Mouse (Mus musculus) intestine, embryonic 14.5 days (tissue): ENCODE results near the gene Uqcrq. TPM values are rescaled to one million over a fixed set of nuclear protein-coding genes. Genes with fewer than 3 reads are reported as not detected.
A peak's percentile ranks its signal among the peaks of the same experiment; 100 is the strongest.

Experiments used
- ATAC-seq: fragments of 200-750 bp; cut with Nextera tagmentation; replicated peaks from 2 replicates; pipeline ENCODE4 v1.8.0; 2017; ENCODE audit warnings: low read depth, moderate number of reproducible peaks, moderate TSS enrichment, moderate library complexity; ENCODE audit not compliant: low FRiP score, low TSS enrichment
- DNase-seq: peaks from one replicate; pipeline ENCODE4 v3.0.0-alpha.2; 2018; ENCODE audit warnings: low spot score
- H3K27ac ChIP-seq: fragments of 300-500 bp; sonication (generic); 2 replicates; pipeline ENCODE4 v1.5.1; 2014; ENCODE audit warnings: low read depth, mild to moderate bottlenecking, control low read depth
- H3K27me3 ChIP-seq: fragments of 300-500 bp; sonication (generic); replicated peaks from 2 replicates; pipeline ENCODE4 v1.6.1; 2014; ENCODE audit warnings: low read length, control low read depth; ENCODE audit not compliant: control insufficient read depth, insufficient read depth
- H3K36me3 ChIP-seq: fragments of 300-500 bp; sonication (generic); 2 replicates; pipeline ENCODE4 v1.6.1; 2014; ENCODE audit warnings: low read length, control low read depth; ENCODE audit not compliant: control insufficient read depth, insufficient read depth
- H3K4me1 ChIP-seq: fragments of 300-500 bp; sonication (generic); replicated peaks from 2 replicates; pipeline ENCODE4 v1.6.1; 2014; ENCODE audit warnings: low read length, control low read depth, mixed read lengths; ENCODE audit not compliant: control insufficient read depth, insufficient read depth
- H3K4me2 ChIP-seq: fragments of 300-500 bp; sonication (generic); 2 replicates; pipeline ENCODE4 v1.6.1; 2014; ENCODE audit warnings: low read length
- H3K4me3 ChIP-seq: fragments of 300-500 bp; sonication (generic); 2 replicates; pipeline ENCODE4 v1.5.1; 2014; ENCODE audit warnings: low read depth, low read length, control low read depth, mixed read lengths
- H3K9ac ChIP-seq: fragments of 300-500 bp; sonication (generic); 2 replicates; pipeline ENCODE4 v1.6.1; 2014; ENCODE audit warnings: mild to moderate bottlenecking, low read length
- H3K9me3 ChIP-seq: fragments of 300-500 bp; sonication (generic); 2 replicates; pipeline ENCODE4 v1.6.1; 2016; ENCODE audit warnings: low read length, control low read depth; ENCODE audit not compliant: control insufficient read depth
- WGBS: fragments of 180-500 bp; shearing (Covaris S2); extraction: QIAGEN DNeasy Blood & Tissue Kit; methylation state at CpG from one replicate; pipeline ENCODE4 v1.1.7; 2014; 5-methylcytosine and 5-hydroxymethylcytosine counted together
- polyA plus RNA-seq: library from polyadenylated mRNA; unstranded; fragments of >200 nt; fragmentation: Nextera tagmentation; extraction: Ambion mirVana; gene quantifications from 2 replicates; pipeline ENCODE4 v1.2.1, GENCODE M21; 2014

Uqcrq gene
- 645 and 717 TPM in 2 replicates for polyA plus RNA-seq

- DNase-seq (peak; percentile 96), ATAC-seq (peak; percentile 94)
- peak within 1 kb of the TSS; percentile 95 for H3K4me3 ChIP-seq
- peak within 1 kb of the TSS; percentile 77 for H3K27ac ChIP-seq
- peaks cover 9% of the 10 kb centered on the region for H3K4me1 ChIP-seq
- H3K9ac ChIP-seq = peak within 1 kb of the TSS; percentile 86
- no peaks in the 10 kb centered on the region for H3K27me3 ChIP-seq
- peak within 1 kb of the TSS; percentile 94 for H3K4me2 ChIP-seq
- no peaks in the 10 kb centered on the region for H3K9me3 ChIP-seq
- under 1% methylated on average over 44 of the region's 44 CpGs for WGBS
- H3K36me3 ChIP-seq = peaks cover 19% of the 10 kb centered on the region
Measured at GRCm38 (mm10) chr11:53430670-53431346, at the start of gene Uqcrq, which contains the start of gene Gdf9. Gene Uqcrq (minus strand): TSS chr11:53430831. Gene Gdf9 (plus strand): TSS chr11:53431023.

- 2% methylated on average over 39 of the region's 40 CpGs for WGBS
- peak within 1 kb of the TSS; percentile 62 for H3K4me2 ChIP-seq
Measured at GRCm38 (mm10) chr11:53479783-53480301, 49.2 kb upstream of the Uqcrq start, which contains the start of the genes Gm9945 and Sowaha. Gene Gm9945 (plus strand): TSS chr11:53480166. Gene Sowaha (minus strand): TSS chr11:53480274.

GRCm38 (mm10) chr11:53479171-53479782, 48.6 kb upstream of the Uqcrq start:
- DNase-seq (peak; percentile 76), ATAC-seq (0 out of 2 replicates have a peak, but pooled peaks have one; percentile 30)
- 0 out of 2 replicates have a peak, but pooled peaks cover 4% of the 10 kb centered on the region for H3K9me3 ChIP-seq
- 0 out of 2 replicates have a peak overlapping the region, but pooled peaks have one; percentile 16 for H3K9ac ChIP-seq
- H3K27me3 ChIP-seq = peaks cover 70% of the 10 kb centered on the region
- 2% methylated on average over 55 of the region's 62 CpGs for WGBS
- no peak overlapping the region for H3K27ac ChIP-seq
- H3K36me3 ChIP-seq = no peaks in the 10 kb centered on the region
- H3K4me1 ChIP-seq = peaks cover 4% of the 10 kb centered on the region; the same call in 1 of the 2 replicates
- H3K4me3 ChIP-seq = peak overlapping the region; percentile 36
- H3K4me2 ChIP-seq = peak overlapping the region; percentile 62

More at GRCm38 (mm10) chr11:53479783-53480301, 49.2 kb upstream of the Uqcrq start, which contains the start of the genes Gm9945 and Sowaha:
- peaks cover 65% of the 10 kb centered on the region for H3K27me3 ChIP-seq
- ATAC-seq (peak; percentile 70), DNase-seq (peak; percentile 71)
- peaks cover 4% of the 10 kb centered on the region; the same call in 1 of the 2 replicates for H3K4me1 ChIP-seq
- 0 out of 2 replicates have a peak within 1 kb of the TSS, but pooled peaks have one; percentile 16 for H3K9ac ChIP-seq
- H3K27ac ChIP-seq = no peak within 1 kb of the TSS
- H3K36me3 ChIP-seq = no peaks in the 10 kb centered on the region
- peak within 1 kb of the TSS; percentile 36 for H3K4me3 ChIP-seq
- H3K9me3 ChIP-seq = 0 out of 2 replicates have a peak, but pooled peaks cover 4% of the 10 kb centered on the region

GRCm38 (mm10) chr11:53478383-53479170, 47.9 kb upstream of the Uqcrq start:
- H3K36me3 ChIP-seq = no peaks in the 10 kb centered on the region
- H3K4me2 ChIP-seq = peak overlapping the region; percentile 62
- ATAC-seq (no peak; the same call in 1 of the 2 replicates), DNase-seq (peak; percentile 67)
- 0 out of 2 replicates have a peak overlapping the region, but pooled peaks have one; percentile 14 for H3K9ac ChIP-seq
- H3K27ac ChIP-seq = no peak overlapping the region
- H3K4me3 ChIP-seq = peak overlapping the region; percentile 36
- H3K27me3 ChIP-seq = peaks cover 75% of the 10 kb centered on the region
- H3K9me3 ChIP-seq = 0 out of 2 replicates have a peak, but pooled peaks cover 4% of the 10 kb centered on the region
- 5% methylated on average over 79 of the region's 79 CpGs for WGBS
- peaks cover 4% of the 10 kb centered on the region; the same call in 1 of the 2 replicates for H3K4me1 ChIP-seq

DNA sequence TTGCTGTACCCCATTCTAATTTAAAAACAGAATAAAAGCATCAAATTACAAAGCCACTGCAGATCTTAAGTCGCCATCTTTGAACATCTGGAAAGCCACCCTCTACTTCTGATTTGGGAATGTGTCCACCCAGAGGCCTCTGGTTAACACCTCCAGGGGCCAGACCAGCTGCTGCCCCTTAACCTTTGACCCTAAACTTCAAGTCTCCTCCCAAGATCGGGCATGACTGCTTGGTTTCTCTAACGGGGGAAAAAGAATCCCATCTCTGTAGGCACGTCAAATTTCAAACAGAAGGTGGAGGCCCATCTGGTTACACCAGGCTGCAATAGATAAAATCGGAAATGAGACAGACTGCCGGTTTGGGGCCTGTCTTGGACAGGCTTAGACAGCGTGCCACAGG, 47.2 kb upstream of the Uqcrq start:
- H3K9ac ChIP-seq = no peak overlapping the region
- DNase-seq (no peak), ATAC-seq (no peak)
- H3K4me2 ChIP-seq = no peak overlapping the region
- 49% methylated on average over 7 of the region's 7 CpGs for WGBS
- no peaks in the 10 kb centered on the region for H3K36me3 ChIP-seq
- H3K27me3 ChIP-seq = peaks cover 75% of the 10 kb centered on the region
- H3K9me3 ChIP-seq = 0 out of 2 replicates have a peak, but pooled peaks cover 4% of the 10 kb centered on the region
- H3K4me1 ChIP-seq = peaks cover 4% of the 10 kb centered on the region; the same call in 1 of the 2 replicates
- H3K4me3 ChIP-seq = no peak overlapping the region
- no peak overlapping the region for H3K27ac ChIP-seq

GRCm38 (mm10) chr11:53475620-53476019, 45.0 kb upstream of the Uqcrq start:
- Histone ChIP-seq H3K9me3 (0 out of 2 replicates have a peak, but pooled peaks cover 4% of the 10 kb centered on the region), H3K36me3 (no peaks in the 10 kb centered on the region), H3K4me2 (no peak overlapping the region), H3K4me3 (no peak overlapping the region), H3K4me1 (peaks cover 4% of the 10 kb centered on the region; the same call in 1 of the 2 replicates), H3K27ac (no peak overlapping the region), H3K9ac (no peak overlapping the region), H3K27me3 (peaks cover 74% of the 10 kb centered on the region)
- WGBS = 34% methylated on average over 8 of the region's 8 CpGs
- DNase-seq = no peak
- ATAC-seq = no peak

DNA sequence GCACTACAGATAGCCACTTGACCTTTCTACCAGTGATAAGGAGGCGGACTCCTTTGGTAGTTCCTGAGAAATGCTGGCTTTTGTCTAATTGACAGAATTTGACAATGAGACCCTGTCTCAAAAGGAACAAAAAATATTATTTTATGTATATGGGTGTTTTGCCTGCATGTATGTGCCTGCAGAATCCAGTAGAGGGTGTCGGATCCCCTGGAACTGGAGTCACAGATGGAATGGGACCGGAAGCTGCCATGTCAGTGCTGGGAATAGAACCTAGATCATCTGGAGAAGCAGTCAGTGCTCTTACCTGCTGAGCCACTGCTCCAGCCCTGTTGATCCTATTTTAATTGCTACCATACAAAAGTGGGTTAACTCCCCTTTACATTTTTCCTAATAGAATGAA, 42.1 kb upstream of the Uqcrq start:
- 71% methylated on average over 3 of the region's 3 CpGs for WGBS

More for the DNA sequence above, 42.1 kb upstream of the Uqcrq start:
- no peaks in the 10 kb centered on the region for H3K36me3 ChIP-seq
- H3K4me3 ChIP-seq = no peak overlapping the region
- ATAC-seq (no peak), DNase-seq (no peak)
- no peak overlapping the region for H3K9ac ChIP-seq
- H3K9me3 ChIP-seq = no peaks in the 10 kb centered on the region
- H3K4me1 ChIP-seq = no peaks in the 10 kb centered on the region; the same call in 1 of the 2 replicates
- no peak overlapping the region for H3K27ac ChIP-seq
- H3K4me2 ChIP-seq = no peak overlapping the region
- H3K27me3 ChIP-seq = peaks cover 53% of the 10 kb centered on the region
